Mouse (Mus musculus): Measurements from ENCODE around the gene Olfr1396.
"Not testable (repeated sequence)": the region's sequence is repeated elsewhere in the genome, so short reads cannot be mapped to it uniquely, and the experiment has no call there.

The Olfr1396 gene

DNA sequence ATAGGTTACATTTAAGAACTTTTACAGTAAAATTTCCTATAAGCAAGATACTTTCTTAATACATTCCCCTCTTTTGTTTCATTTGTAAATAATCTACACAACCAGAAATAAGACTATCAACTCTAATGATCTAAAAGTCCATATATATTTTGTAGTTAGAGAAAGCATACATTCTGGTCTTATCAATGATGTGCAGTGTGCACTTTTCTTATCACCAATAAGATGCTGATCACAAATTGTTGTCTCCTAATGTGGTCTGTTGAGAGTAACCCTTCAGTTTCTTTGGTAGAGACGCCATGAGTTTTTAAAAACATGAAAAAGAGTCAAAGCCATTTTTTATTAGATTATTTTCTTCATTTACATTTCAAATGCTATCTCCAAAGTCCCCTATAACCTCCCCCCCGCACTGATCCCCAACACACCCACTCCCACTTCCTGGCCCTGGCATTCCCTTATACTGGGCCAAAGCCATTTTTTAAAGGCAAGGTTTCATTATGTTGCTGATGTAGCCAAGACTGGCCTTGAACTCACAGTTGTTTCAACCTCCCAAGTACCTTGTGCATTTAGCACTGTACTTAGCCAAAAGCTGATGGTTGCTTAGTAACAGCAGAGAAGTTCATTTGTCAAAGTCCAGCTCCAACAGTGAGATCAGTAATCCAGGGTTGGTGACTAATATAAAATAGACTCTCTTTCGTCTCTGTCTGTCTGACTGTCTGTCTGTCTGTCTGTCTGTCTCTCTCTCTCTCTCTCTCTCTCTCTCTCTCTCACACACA is 24.8 kb downstream of the Olfr1396 start:
- no peak for DNase-seq (ENCODE audit: low spot score)

DNA sequence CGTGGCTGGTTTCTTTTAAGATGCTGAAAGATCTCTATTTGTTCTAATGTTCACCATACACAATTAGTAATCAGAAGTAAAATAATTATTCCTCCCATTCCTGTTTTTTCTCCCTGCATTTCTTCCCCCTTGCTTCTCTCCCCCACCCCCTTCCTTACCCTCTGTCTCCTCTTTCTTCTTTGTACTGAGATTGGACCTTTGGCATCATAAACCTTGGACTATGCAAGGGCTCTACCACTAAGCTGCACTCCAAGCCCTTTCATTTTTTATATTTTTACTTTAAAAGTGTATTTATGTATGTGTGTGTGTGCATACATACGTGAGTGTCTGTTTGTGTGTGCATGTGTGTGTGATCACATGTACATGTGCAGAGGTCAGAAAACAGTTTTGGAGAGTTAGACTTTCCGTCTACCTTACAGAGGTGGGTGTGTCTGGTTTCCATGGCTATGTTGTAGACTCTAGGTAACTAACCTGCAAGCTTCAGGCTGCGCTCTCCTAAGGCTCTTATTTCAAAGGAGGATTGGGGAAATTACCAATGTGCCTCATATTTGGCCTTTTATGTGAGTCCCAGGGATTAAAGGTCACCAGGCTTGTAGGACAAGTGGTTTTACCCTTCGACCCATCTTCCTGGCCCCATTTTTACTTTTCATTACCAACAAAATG is 25.6 kb downstream of the Olfr1396 start:
- no peak for DNase-seq (ENCODE audit: low spot score)

DNA sequence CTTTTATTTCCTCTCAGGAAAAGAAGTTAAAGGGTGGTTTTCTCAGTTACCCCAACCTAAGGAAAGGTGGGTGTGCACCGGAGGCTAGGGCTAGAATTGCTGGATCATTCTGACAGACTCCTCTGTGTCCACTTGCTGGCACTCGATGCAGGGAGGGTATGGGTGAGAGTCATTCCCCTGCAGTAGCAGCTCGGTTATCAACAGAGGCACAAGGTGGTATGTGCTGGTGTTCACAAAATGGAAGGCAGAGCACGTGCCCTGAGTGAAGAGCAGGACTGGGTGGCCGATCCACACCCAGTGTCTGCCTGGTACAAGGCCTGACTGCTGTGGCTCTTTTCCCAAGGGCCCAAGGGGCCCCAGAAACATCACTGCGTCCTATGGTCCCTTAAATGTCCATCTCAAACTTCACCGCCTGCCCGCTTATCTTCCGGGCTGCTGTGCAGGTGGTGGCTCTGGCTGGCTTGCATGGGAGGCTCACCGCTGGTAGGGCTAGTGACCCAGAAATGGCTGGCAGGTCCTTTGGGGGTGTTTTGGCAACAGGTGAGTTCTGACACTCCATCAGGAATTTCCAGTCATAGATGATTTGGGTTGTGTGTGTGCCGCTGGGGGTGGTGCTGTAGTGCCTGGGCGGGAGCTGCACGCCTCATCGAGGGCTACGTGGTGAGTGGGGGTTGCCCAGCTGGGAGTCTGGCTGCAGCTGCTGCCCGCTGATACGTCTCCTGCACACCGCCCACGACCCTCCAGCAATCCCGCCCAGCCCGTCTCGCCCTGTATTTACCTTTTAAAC is 26.7 kb downstream of the Olfr1396 start:
- no peak for DNase-seq (ENCODE audit: low spot score)

DNA sequence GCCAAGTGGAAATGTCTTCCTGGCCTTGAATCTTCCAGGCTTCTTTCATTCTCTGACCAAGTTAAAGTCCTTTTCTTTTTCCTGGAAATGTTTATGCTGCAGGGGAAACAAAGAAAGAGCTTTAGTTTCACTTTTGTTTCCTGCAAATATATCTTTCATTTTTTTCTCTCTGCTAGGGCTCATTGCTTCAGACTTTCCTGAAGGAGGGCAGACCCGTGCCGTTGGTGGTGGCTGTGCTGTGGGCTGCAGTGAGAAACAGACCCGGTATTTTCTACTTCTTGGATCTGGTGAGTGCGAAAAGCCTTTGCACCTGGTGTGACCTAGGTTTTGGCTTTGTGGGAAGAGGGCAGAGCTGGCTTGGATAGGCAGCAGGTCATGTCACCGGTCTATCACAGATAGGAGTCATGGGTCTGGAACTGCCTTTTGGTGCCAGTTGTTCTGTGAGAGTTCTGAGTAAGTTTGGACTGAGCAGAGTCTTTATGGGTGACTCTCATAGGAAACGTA is 27.8 kb downstream of the Olfr1396 start:
- DNase-seq (ENCODE audit: low spot score), result no peak

DNA sequence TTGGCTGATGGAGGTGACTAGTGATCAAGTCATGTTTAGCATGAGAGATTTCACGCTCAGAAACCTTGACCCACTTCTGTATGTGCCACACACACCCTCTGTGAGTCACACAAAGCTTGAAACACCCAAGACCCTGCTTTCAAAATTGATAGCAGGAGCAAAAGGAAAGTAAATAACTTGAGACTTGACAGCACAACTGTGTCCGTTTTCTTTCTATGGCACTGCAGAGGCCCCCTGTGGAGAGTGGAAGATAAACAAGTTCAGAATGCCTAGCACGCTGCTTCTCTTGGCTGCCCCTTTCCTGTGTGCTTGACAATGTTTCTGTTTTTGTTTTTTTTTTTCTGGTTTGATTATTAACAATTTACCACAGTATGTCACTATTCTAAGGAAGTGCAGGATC is 29.8 kb downstream of the Olfr1396 start:
- no peak for DNase-seq (ENCODE audit: low spot score)

DNA sequence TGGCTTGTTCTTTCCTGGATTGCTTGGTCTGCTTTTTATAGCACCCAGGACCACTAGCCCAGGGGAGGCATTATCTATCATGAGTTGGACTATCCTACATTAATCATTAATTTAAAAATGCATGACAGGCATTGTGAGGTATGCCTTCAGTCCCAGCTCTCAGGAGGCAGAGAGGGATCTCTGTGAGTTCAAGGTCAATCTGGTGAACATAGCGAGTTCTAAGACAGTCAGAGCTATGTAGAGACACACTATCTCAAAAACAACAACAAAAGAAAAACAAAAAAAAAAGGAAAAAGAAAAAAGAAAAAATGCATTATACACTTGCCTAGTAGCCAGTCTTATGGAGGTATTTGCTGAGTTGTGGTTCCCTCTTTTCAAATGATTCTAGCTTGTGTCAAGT is 30.3 kb downstream of the Olfr1396 start:
- DNase-seq (ENCODE audit: low spot score), result no peak

DNA sequence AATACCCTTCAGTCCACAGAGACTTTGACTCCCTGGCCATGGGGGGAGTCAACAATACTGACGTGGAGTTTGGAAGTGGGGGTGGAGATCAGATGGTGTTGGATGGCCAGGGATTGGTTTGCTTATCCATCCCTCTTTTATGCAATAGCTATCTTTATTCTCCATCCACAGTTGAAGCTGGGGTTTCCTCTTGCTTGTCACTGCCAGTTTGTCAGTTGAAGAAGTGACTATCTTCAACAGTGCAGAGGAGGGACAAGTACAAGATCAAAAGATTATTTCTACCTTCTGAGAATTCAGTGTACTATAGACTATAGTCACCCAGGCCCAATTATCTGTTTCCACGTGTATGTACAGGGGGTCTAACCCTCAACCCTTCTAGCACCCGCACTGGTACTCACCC is 30.9 kb downstream of the Olfr1396 start:
- DNase-seq (ENCODE audit: low spot score), result no peak

DNA sequence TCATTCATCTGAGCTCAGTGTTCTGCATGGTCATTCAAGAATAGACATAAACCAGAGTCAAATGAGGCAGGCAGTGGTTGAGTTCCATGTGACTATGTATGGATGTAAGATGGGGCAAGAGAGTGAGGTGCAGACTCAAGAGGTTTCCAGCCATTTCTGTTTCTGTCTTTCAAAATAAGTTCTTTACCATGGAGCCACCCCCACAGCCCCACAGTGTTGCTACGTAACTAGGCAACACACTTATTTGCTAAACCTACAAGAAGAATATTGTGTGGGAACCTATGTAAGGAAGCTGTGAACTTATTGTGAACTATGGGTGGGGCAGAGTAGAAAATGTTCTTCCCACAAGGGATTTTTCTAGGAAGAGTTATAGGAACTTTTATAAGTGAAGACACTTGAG is 31.5 kb downstream of the Olfr1396 start:
- no peak for DNase-seq (ENCODE audit: low spot score)

DNA sequence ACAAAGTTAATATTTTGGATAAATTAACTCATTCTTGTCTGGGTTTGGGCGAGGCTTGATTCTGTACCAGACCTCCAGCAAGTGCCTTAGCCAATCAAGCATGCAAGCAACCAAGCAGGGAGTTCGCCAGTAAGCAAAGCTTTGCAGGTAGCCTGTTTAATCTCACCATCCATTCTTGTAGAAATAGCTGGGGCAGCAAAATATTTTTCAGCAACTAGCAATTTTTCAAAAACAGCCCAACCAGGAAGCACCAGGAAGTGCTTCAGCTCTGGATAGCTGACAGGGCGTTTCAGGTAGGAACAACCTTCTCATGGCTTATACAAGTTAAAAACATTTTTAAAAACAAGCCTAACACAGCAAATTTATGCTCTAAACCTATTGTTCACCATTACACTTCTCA is 32.8 kb downstream of the Olfr1396 start:
- DNase-seq (ENCODE audit: low spot score), result no peak

DNA sequence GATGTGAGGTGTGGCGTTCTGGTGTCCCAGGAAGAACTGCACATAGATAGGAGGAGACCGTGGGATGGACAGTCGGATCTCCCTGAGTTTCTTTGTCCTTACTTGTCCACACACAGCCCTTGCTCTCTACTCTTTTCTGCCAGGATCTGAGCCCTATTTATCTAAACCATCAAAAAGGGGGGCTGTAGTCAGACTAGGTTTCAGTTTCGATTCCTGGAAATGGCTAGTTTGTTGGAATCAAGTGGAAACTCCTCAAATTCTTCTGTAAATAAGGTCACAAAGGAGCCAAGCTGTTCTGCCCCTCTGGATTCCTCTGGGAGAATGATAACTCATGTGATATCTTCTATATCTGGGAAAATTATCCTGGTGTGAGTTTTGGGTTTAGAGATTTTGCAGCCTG is 33.3 kb downstream of the Olfr1396 start:
- DNase-seq (ENCODE audit: low spot score), result no peak

DNA sequence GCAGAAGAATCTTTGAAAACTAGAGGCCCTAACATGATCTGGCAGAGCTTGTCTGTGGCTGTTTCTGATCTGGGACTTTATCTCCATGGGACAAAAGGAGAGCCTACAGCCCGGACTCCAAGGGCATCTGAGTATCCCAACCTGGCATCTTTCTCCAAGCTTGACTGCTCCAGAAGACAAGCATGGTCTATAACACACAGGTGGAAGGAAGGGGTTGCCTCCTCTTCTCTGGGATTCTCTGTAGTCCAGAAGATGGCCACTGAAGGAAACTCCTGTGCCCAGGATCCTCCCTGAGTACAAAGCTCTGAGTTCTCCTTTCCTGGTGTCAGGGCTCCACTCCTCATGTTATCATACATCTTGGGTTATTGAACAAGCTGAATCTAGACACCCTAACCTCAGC is 34.0 kb downstream of the Olfr1396 start:
- DNase-seq (ENCODE audit: low spot score), result no peak

DNA sequence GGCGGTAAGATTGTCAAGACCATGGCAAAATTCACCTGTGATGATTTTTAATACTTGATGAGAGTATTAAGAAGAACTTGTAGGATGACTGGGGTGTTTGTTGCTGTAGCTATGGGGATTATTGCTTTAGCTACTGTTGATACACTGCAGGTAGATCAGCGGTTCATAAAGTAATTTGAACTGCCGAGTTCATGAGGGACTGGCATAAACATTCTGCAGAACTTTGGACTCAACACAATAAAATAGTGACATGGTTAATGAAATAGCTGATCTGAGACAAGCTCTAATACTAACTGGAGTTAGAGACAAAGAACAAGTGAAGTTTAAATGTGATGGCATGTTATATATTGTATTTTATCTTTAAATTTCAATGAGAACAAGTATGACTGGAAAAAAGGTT is 36.0 kb downstream of the Olfr1396 start:
- no peak for DNase-seq (ENCODE audit: low spot score)

DNA sequence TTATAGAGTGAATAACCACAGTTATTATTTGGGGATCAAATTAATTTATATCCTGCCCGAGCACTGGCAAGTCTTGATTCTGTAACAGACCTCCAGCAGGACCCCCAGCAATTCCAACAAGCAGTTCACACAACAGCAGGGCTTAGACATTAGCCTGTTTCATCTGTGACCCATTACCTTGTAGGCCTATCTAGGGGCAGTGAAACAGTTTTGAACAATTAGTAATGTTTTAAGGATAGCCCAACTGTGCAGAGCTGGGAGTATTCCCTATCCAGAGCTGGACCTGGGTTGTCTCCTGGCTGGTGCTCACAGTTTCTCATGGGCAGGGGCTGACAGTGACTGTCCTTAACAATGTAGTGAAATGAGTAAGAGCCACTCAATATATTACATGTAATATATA is 37.7 kb downstream of the Olfr1396 start:
- no peak for DNase-seq (ENCODE audit: low spot score)

DNA sequence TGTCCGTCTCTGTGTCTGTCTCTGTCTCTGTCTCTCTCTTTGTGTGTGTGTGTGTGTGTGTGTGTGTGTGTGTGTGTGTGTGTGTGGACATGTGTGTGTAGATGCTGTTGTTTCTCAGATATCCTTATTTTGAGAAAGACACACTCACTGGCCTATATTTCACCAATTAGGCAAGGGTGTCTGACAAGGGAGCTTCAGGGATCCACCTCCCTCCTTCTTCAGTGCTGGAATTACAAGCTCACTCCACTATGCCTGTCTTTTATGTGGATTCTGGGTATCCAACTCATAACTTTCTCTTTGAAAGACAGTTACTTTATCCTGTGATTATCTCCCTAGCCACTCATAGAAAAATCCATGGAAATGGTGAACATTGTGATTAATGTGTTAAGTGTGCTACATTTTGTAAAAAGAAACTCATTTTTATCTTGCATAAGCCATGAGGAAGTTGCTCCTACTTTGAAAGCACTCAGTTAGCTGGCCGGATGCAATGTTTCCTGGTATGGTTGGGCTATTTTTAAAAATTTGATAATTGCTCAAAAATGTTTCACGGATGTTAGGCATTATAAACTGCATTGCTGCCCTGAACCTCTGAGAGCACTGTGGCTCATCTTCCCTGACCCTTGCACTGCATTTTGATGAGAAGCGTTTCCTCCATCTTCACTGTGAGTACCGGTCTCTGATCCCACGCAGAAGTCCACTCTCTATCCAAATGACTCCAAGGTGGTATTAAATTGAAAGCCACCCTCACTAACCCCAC is 38.5 kb downstream of the Olfr1396 start, which contains the start of gene Ifi47:
Gene Ifi47, plus strand, starts transcription at position 587 of the 757 bp plus-strand sequence.
- not testable (repeated sequence) for DNase-seq (ENCODE audit: low spot score)

DNA sequence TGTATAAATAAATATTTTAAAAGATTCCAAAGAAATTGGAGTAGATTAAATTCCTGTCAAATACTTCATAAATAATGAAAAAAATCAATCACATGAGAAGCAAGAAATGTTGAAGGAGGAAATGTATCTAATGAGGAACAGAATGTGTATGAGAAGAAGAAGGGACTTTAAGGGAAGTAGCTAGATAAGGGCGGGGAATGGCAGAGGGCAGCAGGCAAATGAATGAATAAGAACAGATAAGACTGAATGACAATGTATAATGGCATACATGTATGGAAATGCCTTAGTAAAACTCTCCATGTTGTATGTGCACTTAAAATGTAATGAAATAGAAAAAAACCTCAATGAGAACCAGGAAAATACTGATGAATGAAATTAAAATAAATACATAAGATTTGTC is 46.3 kb downstream of the Olfr1396 start:
- DNase-seq (ENCODE audit: low spot score), result no peak

DNA sequence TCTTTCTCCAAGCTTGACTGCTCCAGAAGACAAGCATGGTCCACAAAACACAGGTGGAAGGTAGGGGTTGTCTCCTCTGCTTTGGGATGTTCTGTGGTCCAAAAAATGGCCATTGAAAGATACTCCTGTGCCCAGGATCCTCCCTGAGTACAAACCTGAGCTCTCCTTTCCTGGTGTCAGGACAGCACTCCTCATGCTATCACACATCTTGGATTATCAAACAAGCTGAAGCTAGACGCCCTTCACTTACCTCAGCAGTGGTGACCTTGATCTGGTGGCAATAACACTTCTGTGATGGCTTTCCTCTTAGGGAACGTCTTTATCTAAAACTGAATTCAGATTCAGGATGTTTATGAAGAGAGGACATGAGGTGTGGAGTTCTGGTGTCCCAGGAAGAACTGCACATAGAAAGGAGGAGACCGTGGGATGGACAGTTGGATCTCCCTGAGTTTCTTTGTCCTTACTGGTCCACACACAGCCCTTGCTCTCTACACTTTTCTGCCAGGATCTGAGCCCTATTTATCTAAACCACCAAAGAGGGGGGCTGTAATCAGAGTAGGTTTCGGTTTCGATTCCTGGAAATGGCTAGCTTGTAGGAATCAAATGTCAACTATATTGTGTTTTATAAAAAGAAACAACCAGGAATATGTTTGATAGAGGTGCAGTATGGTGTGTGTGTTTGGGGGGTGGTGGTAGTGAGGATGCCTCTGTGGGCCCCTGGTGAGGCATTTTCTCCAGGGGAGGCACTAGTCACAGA is 50.8 kb downstream of the Olfr1396 start, which contains the start of gene Tgtp2:
Gene Tgtp2, minus strand, starts transcription at position 494 of the 757 bp plus-strand sequence.
- not testable (repeated sequence) for DNase-seq (ENCODE audit: low spot score)

DNA sequence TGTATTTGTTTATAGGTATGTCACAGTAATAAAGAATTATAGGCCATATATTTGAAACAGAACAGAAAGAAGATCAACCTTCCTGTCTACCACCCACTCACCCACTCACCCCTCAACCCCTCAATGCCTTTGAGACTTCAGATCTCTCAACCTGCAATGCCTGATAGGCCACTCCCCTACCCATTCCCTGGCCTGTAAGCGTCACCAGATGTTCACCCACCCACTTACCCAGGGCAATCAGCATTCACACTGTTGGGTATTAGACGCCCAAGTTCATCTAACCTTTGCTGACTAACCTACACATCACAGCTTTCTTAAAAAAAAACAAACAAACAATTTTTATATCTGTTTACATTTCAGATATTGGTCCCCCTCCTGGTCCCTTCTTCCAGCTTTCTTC is 52.8 kb downstream of the Olfr1396 start:
- DNase-seq (ENCODE audit: low spot score), result not testable (repeated sequence)

DNA sequence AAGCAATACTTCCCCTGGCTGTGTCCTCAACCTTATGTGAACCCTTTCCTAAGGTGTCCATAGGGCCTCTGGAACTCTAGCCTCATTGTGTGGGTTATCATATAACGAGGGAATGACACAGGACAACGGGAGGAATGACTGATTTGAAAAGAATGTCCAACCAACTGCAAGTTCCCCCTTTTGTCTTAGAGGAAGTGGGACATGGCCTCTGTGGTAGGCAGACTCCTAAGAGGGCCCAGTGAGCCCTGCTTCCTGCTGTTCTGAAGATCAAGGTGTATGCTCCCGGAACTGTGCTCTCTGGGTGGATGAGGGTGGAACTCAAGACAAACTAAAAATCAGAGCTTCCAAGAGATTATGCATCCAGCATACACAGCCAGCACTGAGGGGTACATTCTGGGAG is 54.6 kb downstream of the Olfr1396 start:
- DNase-seq (ENCODE audit: low spot score), result not testable (repeated sequence)
